Mouse (Mus musculus) cortical plate, adult 2 months (tissue): ENCODE measurements around the gene Alkbh7.

Experiments used
- CTCF ChIP-seq: fragments of 200-500 bp; IDR thresholded peaks from 2 replicates; pipeline ENCODE4 v1.5.1; 2011; ENCODE audit warnings: mild to moderate bottlenecking, control low read depth, low read length; ENCODE audit not compliant: insufficient read depth; ENCODE audit errors: extremely low read depth
- POLR2A ChIP-seq: fragments of 200-500 bp; IDR thresholded peaks from 2 replicates; pipeline ENCODE4 v1.6.1; 2011; ENCODE audit warnings: mild to moderate bottlenecking, low read length, control low read depth; ENCODE audit not compliant: insufficient read depth; ENCODE audit errors: extremely low read depth

DNA sequence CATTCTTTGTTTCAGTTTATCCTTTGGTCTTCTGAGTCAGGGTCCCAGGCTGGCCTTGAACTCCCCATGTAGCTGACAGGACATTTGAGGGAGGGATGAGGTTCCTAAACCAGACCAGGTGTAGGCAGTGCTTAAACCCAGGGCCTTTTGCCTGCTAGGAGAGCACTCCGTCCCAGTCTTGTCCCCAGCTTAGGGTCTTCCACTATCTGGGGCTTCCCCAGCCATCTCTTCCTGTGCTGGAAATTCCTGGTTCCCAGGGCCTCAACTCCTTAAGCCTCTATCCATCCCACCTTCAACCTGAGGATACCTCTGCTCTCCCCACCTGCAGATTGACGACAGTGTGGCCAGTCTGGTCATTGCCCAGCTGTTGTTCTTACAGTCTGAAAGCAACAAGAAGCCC, 6.2 kb upstream of the Alkbh7 start:
- no peak for TF ChIP-seq CTCF
- TF ChIP-seq POLR2A: no peak
